Mouse (Mus musculus) liver, postnatal 0 days (tissue): ENCODE measurements around the gene Pth2.

Experiments used
- CTCF ChIP-seq: sonication (generic); IDR thresholded peaks from 2 replicates; pipeline ENCODE4 v1.5.1; 2016; ENCODE audit warnings: antibody characterized with exemption, low read depth
- EP300 ChIP-seq: IDR thresholded peaks from 2 replicates; pipeline ENCODE4 v1.6.1; 2016; ENCODE audit warnings: antibody characterized with exemption, low read depth, mild to moderate bottlenecking

- TF ChIP-seq CTCF, result no peak
- TF ChIP-seq EP300, result no peak
Observed at GRCm38 (mm10) chr7:45211070-45211469, 30.3 kb downstream of the Pth2 start.
